Mouse (Mus musculus): ENCODE results near the gene Tmod4. TPM values are rescaled to one million over a fixed set of nuclear protein-coding genes. Genes with fewer than 3 reads are reported as not detected.

Tmod4 gene
- polyA plus RNA-seq, 1 experiment from 2014 or later, result 0.70 TPM

GRCm38 (mm10) chr3:95147924-95148323 is 23.6 kb downstream of the Tmod4 start:
- no peak for DNase-seq (ENCODE audit: low spot score)
- WGBS, result 56% methylated on average over 3 of the region's 3 CpGs
- TF ChIP-seq EP300 (optimal IDR thresholded peaks at IDR 0.05) (no peak), CTCF (IDR thresholded peaks at IDR 0.05; ENCODE audit: low read depth) (no peak)
- Histone ChIP-seq H3K4me2 (replicated peaks; ENCODE audit: low read depth) (no peak overlapping the region), H3K9ac (ENCODE audit: low read length) (no peak overlapping the region), H3K4me1 (replicated peaks; ENCODE audit: control insufficient read depth, insufficient read depth) (no peaks in the 10 kb centered on the region), H3K27me3 (ENCODE audit: control insufficient read depth, insufficient read depth, low read length) (no peaks in the 10 kb centered on the region), H3K27ac (replicated peaks) (no peak overlapping the region), H3K36me3 (ENCODE audit: control insufficient read depth, insufficient read depth, low read length) (no peaks in the 10 kb centered on the region), H3K4me3 (ENCODE audit: low read depth, low read length) (no peak overlapping the region), H3K9me3 (ENCODE audit: control insufficient read depth, low read length) (no peaks in the 10 kb centered on the region)
- no peak for ATAC-seq (ENCODE audit: low FRiP score, low TSS enrichment)

GRCm38 (mm10) chr3:95153874-95154273 is 29.6 kb downstream of the Tmod4 start:
- ATAC-seq (ENCODE audit: low FRiP score, low TSS enrichment), result no peak; the same call in 1 of the 2 replicates
- TF ChIP-seq CTCF (IDR thresholded peaks at IDR 0.05; ENCODE audit: low read depth), result peak; percentile 72
- no peak for TF ChIP-seq EP300 (optimal IDR thresholded peaks at IDR 0.05)
- H3K9ac ChIP-seq (ENCODE audit: low read length), result no peak overlapping the region
- no peak overlapping the region for H3K4me2 ChIP-seq (replicated peaks; ENCODE audit: low read depth)
- H3K4me3 ChIP-seq (ENCODE audit: low read depth, low read length), result no peak overlapping the region
- no peaks in the 10 kb centered on the region for H3K4me1 ChIP-seq (replicated peaks; ENCODE audit: control insufficient read depth, insufficient read depth)
- no peaks in the 10 kb centered on the region for H3K27me3 ChIP-seq (ENCODE audit: control insufficient read depth, insufficient read depth, low read length)
- 49% methylated on average over 4 of the region's 4 CpGs for WGBS
- no peak for DNase-seq (ENCODE audit: low spot score)
- no peak overlapping the region for H3K27ac ChIP-seq (replicated peaks)
- no peaks in the 10 kb centered on the region for H3K36me3 ChIP-seq (ENCODE audit: control insufficient read depth, insufficient read depth, low read length)
- no peaks in the 10 kb centered on the region for H3K9me3 ChIP-seq (ENCODE audit: control insufficient read depth, low read length)

- peak overlapping the region; percentile 49; the same call in 1 of the 2 replicates for H3K27ac ChIP-seq (replicated peaks)
- WGBS, result 27% methylated on average over 8 of the region's 8 CpGs
- DNase-seq (ENCODE audit: low spot score) (no peak), ATAC-seq (ENCODE audit: low FRiP score, low TSS enrichment) (no peak)
- H3K9ac ChIP-seq (ENCODE audit: low read length), result peak overlapping the region; percentile 41
- peaks cover 9% of the 10 kb centered on the region for H3K4me1 ChIP-seq (replicated peaks; ENCODE audit: control insufficient read depth, insufficient read depth)
- no peaks in the 10 kb centered on the region for H3K27me3 ChIP-seq (ENCODE audit: control insufficient read depth, insufficient read depth, low read length)
- H3K36me3 ChIP-seq (ENCODE audit: control insufficient read depth, insufficient read depth, low read length), result no peaks in the 10 kb centered on the region
- TF ChIP-seq EP300 (optimal IDR thresholded peaks at IDR 0.05), result no peak
- TF ChIP-seq CTCF (IDR thresholded peaks at IDR 0.05; ENCODE audit: low read depth), result no peak
- no peaks in the 10 kb centered on the region for H3K9me3 ChIP-seq (ENCODE audit: control insufficient read depth, low read length)
- peak overlapping the region; percentile 76 for H3K4me3 ChIP-seq (ENCODE audit: low read depth, low read length)
- peak overlapping the region; percentile 92 for H3K4me2 ChIP-seq (replicated peaks; ENCODE audit: low read depth)
Measured at GRCm38 (mm10) chr3:95159511-95159986, 35.3 kb downstream of the Tmod4 start.

- Histone ChIP-seq H3K9ac (ENCODE audit: low read length) (peak within 1 kb of the TSS; percentile 71), H3K27ac (replicated peaks) (peak within 1 kb of the TSS; percentile 71), H3K4me2 (replicated peaks; ENCODE audit: low read depth) (peak within 1 kb of the TSS; percentile 92), H3K4me1 (replicated peaks; ENCODE audit: control insufficient read depth, insufficient read depth) (peaks cover 9% of the 10 kb centered on the region), H3K27me3 (ENCODE audit: control insufficient read depth, insufficient read depth, low read length) (no peaks in the 10 kb centered on the region), H3K36me3 (ENCODE audit: control insufficient read depth, insufficient read depth, low read length) (no peaks in the 10 kb centered on the region), H3K9me3 (ENCODE audit: control insufficient read depth, low read length) (no peaks in the 10 kb centered on the region), H3K4me3 (ENCODE audit: low read depth, low read length) (peak within 1 kb of the TSS; percentile 76)
- under 1% methylated on average over 65 of the region's 66 CpGs for WGBS
- TF ChIP-seq EP300 (optimal IDR thresholded peaks at IDR 0.05) (no peak), CTCF (IDR thresholded peaks at IDR 0.05; ENCODE audit: low read depth) (peak; percentile 9; the same call in 1 of the 2 replicates)
- DNase-seq (ENCODE audit: low spot score) (peak; percentile 90), ATAC-seq (ENCODE audit: low FRiP score, low TSS enrichment) (peak; percentile 96)
Measured at GRCm38 (mm10) chr3:95159987-95160963, 36.0 kb downstream of the Tmod4 start, which contains the start of gene Sema6c. Gene Sema6c (plus strand): TSS chr3:95160457.

- H3K9ac ChIP-seq (ENCODE audit: low read length), result peak overlapping the region; percentile 71
- 4% methylated on average over 27 of the region's 30 CpGs for WGBS
- peak overlapping the region; percentile 76 for H3K4me3 ChIP-seq (ENCODE audit: low read depth, low read length)
- peaks cover 9% of the 10 kb centered on the region for H3K4me1 ChIP-seq (replicated peaks; ENCODE audit: control insufficient read depth, insufficient read depth)
- H3K27me3 ChIP-seq (ENCODE audit: control insufficient read depth, insufficient read depth, low read length), result no peaks in the 10 kb centered on the region
- H3K36me3 ChIP-seq (ENCODE audit: control insufficient read depth, insufficient read depth, low read length), result no peaks in the 10 kb centered on the region
- no peak overlapping the region for H3K27ac ChIP-seq (replicated peaks)
- TF ChIP-seq EP300 (optimal IDR thresholded peaks at IDR 0.05) (no peak), CTCF (IDR thresholded peaks at IDR 0.05; ENCODE audit: low read depth) (no peak)
- peak overlapping the region; percentile 92 for H3K4me2 ChIP-seq (replicated peaks; ENCODE audit: low read depth)
- no peaks in the 10 kb centered on the region for H3K9me3 ChIP-seq (ENCODE audit: control insufficient read depth, low read length)
- DNase-seq (ENCODE audit: low spot score), result no peak
- ATAC-seq (ENCODE audit: low FRiP score, low TSS enrichment), result peak; percentile 13; the same call in 1 of the 2 replicates
Measured at GRCm38 (mm10) chr3:95161041-95161551, 36.8 kb downstream of the Tmod4 start.

All from stomach, postnatal 0 days (tissue).